Mouse (Mus musculus): Measurements from ENCODE around the gene Dact3.

Dact3 gene

DNA sequence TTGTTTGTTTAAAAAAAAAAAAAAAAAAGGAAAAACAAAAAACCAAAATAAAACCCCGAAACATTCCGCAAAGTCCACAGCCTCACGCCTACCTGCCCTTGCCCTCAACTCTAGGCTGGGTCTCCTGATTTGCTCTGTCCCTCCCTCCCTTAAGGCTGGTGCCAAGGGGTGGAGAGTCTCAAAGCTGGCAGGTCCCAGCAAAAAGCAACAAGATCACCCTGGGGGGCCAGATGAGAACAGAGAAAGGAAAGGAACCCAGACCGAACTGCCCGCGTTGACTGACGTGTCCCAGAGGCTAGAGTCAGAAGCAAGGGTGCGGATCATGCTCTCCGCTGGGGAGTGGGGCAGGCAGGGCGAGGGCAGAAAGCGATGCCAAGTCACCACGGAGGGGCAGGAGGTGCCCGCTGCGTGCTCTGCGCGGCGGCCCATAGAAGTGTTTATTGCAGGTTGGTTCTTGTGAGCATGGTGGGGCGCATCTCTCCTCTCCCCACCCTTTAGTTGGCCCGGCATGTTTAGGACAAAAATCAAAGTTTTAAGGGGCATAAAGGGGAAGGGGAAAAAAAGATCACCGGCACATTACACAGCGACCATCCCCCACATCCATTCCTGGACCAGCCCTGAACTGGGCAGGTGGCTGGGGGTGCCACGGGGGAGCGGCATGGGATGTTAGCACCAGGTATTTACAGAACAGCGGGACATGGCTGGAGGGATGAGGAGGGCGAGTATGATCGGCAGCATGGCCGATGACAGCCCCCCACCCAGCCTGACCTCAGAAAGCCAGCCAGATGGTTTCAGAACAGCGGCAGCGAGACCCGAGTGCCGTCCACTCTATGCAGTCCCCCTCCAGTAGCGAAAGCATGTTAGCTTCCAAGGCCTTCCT, 40.6 kb downstream of the Dact3 start:
- DNase-seq (ENCODE audit: extremely low spot score, low spot score): no peak

DNA sequence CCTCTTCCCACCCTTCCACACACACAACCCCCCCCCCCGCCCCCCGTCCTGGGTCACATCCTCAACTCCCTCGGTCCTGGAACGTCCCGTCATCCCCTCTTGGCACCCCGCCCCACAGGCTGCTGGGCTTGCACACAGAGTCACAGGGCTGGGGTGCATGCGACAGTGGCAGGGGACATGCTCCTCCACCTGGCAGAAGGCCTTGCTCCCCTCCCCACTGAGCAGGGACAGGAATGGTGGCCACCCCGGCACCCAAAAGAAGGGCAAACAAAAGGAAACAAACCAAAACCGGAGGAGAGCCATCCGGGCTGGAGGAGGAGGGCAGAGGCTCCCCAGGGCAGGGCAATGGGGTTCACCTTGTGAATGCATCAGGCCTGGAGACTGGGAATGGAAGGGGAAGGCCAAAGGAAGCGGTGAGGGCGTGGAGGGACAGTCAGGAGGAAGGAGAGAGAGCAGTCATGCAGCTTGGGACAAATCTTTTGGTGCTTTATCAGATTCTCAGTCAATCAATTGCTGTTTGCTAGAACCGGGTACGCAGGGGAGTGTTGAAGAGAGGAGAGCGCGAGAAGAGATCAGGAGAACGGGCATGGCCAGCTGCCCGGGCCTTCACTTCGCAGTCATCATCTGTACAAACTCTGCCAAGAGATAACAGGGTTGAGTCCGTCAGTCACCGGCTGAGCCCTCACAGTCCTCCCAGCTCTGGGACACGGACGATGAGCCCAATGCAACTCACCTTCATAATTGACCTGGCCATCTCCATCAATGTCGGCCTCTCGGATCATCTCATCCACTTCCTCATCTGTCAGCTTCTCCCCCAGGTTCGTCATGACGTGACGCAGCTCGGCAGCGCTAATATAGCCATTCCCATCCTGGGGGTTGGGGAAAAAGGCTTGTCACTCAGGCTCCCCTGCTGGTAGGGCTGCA, 41.5 kb downstream of the Dact3 start:
- no peak for DNase-seq (ENCODE audit: extremely low spot score, low spot score)

DNA sequence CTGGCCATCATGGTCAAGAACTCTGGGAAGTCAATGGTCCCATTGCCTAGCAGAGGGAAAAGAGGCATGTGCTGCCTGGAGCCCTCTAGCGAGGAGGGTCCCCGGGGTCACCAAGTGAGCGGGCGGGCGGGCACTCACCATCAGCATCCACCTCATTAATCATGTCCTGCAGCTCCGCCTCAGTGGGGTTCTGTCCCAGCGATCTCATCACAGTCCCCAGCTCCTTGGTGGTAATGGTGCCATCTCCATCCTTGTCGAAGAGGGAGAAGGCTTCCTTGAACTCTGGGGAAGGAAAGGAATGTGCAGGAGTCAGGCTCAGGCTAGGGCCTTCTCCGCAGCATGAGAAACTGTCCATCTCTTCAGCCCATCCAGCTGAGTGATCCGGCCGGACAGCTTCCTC, 42.3 kb downstream of the Dact3 start:
- no peak for DNase-seq (ENCODE audit: extremely low spot score, low spot score)

DNA sequence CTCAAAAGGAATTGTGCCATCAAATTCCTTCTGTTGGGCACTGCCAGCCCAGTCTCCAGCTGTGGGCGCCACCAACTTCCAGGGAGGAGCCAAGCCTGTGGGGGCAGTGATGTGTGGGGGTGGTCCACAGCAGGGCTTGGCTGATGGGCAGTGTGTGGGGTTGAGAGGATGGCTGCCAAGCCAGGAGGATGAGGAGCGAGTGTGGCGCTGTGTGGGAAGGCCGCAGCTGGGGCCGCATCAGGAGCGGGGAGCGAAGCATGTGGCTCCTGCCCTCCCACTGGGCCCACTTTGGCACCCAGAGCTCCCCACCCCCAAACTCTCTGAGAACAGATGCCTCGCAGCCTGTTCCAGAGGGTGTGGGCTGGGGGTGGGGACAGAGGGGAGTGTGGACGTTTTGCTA, 42.9 kb downstream of the Dact3 start:
- no peak for DNase-seq (ENCODE audit: extremely low spot score, low spot score)

DNA sequence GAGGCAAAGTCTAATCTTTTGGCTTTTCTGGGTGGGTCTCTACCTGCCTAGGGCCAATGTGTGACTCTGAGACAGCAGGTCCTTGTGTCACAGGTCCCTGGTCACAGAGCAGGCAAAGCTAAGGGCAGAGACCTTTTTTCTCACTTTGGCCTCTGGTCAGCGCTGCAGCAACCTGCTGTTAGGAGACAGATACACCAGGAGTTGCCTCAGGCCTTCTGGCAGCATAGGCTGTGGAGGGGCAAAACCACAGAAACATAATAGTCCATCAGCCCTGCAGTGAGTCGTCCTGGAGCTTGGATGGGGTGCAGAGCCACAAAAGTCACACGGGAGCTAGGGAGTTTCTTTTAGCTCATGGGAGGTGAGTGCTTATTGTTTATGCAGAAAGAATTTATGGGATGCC, 43.6 kb downstream of the Dact3 start:
- DNase-seq (ENCODE audit: extremely low spot score, low spot score): no peak

DNA sequence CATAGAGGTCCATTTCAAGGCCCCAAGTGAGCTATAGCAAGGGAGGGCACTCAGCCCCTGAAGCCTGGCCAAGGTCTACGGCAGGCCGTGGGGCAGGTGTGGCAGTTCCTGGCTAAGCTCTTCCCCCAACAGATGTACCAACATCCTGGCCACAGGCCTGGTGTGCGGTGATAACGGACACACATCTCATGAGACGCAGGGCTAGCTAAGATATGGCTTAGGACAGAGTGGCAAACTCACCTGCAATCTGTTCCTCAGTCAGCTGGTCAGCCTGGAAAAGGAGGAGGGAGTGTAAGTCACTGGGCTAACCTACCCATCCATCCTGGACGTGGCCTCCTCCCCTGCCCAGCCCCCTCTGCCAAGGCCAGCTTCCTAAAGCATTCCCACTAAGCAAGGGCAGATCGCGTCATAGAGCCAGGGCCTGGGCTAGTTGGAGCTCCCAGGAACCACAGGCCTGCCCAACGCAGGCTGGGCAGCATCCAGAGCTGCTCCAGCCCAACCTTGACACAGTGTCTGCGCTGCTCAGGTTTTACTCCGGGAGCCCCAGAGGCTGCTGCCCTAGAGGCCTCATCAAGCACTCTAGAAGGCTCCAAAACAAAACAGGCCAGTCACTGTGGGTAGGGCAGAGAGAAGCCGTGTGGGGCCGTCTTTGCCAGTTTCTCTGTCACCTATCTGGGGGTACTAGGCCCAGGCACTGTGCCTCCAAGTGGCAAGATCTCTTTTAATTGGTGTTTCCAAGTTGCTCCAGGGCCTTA, 44.5 kb downstream of the Dact3 start:
- DNase-seq (ENCODE audit: extremely low spot score, low spot score): no peak

DNA sequence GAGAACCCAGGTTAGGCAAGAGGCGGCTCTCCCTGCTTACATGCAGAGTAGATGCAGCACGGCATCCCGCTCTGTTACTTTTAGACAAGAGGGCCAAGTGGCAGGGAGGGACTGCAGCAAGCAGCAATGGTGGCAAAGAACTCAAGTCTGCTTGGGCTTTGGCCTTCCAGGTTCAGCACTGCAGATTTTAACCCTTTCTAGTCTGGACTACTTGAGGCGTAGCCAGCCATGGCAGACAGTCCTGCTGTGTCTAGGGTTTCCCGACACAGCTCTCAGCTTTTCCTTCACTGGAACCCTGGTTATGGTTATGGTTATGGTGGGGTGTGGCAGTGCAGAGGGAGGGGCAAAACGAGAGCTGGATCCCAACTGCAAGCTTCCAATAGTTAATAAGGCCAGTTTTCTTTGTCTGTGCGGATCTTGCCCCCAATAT, 45.0 kb downstream of the Dact3 start:
- DNase-seq (ENCODE audit: extremely low spot score, low spot score): no peak

DNA sequence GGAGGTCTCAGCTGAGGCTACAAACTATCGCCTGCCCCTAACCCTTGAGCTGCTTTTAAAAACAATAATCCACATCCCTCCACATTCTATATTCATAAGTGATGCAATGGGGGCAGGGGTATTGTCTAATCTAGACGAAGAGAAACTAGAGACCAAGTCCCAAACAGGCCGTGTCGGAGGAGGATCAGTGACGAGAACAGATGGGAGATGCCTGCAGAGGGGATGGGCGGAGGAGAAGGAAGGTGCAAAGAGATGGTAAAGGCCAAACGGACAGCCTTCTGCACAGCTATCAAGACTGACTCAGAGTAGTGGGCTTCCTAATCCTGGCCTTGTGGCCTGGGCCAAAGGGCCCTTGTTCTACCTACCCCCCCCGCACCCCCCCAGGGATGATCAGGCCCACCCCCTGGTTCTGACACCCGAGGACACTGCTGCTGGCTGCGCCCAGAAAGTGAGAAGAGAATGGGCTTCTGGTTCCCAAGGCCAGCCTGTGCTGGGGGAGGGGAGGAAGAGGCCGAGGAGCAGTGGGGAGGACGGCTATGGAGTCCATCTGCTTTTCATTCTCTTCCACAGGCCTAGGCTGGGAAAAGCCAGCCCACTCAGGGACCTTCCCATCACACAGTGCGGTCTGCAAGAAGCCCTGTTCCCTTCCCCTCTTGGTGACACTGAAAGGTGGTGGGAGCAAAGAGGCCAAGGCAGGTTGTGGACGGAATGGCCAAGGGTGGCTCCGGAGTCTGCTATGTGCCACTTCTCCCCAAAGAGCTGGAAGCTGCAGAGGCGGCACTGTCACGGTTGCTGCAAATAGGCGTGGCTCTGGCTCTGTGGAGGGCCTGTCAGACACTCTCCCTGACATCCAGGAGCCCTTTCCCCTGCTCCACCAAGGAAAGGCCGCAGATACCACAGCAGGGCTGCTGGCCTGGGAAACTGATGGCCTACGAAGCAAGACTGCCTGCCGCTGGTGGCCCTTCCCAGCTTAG, 46.0 kb downstream of the Dact3 start:
- peak; percentile 51 for DNase-seq (ENCODE audit: extremely low spot score, low spot score)

DNA sequence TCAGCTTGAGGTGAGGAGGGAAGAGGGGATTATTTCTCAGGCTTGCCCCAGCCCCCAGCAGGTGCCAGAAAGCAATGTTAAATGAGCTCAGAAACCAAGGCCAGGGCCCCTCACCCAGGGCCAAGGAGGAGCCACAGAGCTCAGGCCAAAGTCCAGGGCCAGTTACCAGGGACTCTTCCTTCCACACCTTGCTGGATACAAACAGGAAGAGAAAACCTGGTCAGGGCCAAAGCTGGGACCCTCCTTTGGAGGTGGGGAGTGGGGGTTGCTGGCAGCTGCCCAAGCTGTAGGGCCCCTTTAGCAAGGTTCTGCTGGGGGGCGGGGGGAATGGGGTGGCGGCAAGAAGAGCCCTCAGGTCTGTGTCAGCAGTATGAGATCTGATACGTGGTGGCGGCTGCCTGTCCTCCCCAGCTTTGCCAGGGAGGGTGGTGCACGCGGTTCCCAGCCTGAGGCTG, 46.8 kb downstream of the Dact3 start:
- no peak for DNase-seq (ENCODE audit: extremely low spot score, low spot score)

DNA sequence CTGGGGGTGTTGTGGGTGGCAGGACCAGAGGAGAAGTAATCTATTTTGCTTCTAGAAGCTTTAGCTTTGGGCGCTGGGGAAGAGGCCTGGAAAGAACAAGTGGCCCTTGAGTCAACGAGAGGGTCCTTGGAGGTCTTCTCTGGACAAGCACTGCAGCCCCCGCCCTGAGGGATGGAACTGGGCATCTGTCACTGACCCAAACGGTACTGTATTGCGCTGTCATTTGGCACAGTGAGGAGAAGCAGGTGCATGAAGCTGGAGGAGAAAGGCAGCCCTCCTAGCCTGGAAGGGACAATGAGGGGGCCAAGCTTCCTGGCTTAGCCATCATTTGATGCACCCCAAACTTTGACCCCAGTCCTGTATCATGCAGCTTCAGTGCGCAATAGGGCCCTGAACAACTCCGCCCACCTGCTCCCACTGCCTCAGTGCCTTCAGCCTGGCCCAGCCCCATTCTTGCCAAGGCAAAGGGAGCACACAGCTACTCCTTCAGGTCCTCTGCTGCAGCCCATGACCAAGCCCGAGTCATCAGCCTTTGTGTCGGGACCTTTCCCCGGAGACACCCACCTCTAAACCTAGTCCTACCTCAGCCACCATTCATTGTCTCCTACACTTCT, 47.4 kb downstream of the Dact3 start:
- no peak for DNase-seq (ENCODE audit: extremely low spot score, low spot score)

DNA sequence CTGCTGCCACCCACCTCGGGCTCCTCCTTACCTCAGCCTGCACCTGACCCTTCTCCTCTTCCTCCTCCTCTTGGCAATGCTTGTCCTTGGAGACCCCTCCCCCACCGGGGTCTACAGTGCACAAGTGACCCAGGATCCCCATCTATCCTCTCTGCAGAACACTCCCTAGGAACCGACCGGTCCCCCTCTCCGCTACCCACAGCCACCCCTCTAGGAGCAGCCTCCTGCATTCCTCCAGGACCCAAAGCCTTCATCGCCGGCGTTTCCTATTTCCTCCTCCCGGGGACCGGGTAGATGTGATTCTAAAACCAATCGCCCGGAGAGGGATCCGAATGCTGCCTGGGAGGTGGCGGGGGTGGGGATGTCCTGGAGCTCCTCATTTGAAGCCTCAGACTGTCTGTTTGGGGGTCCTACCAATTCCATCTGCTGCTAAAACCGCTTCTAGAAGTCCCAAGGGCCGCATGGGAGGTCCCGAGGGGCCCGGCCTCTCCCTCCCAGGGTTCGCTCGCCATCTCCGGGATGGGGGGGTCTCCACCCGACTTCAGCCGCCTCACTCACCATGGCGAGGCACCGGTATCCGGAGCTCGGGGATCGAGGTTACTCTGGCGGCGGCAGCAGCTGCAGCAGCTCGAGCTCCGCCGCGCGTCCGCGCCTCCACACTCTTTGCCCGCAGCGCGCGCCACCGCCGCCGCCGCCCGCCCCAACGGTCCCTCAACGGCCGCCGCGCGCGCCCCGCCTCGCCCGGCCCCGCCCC, 48.3 kb downstream of the Dact3 start:
- no peak for DNase-seq (ENCODE audit: extremely low spot score, low spot score)

DNA sequence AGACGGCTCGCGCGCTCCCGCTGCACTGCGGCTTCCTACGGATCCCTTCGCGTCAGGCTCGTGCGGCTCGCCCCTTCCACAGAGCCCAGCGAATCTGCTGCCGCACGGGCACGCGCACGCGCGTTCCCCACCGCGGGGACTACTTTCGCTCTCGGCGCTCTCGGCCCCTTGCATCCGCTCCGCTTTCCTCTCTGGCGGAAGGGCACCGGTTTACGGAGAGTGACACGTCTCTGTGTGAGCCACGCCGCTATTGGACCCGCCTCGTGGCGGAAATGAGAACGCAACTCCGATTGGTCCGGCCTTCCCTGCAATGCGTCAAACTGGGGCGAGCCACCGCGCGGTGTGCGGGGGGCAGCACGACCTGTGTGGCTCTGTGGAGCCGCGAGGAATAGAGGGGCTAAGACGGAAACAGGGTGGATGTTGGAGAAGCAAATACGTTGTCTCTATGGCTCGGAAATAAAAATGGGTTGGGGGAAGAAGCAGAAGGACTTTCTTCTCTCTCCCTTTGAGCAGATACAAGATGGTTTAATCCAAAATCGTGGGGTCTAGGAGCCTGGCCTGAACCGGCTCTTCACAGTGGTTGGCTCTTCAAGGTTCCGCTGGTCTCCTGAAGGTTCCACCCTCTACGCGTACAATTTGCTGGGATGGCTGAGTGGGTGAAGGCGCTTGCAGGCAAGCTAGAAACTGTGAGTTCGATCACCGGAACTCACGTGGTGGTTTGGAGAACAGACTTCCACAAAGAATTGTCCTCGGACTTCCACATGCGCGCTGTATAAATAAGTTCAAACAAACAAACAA, 49.1 kb downstream of the Dact3 start, which contains the start of gene Calm3:
Gene Calm3, minus strand, starts transcription at position 78 of the 798 bp plus-strand sequence.
- peak; percentile 100 for DNase-seq (ENCODE audit: extremely low spot score, low spot score)

DNA sequence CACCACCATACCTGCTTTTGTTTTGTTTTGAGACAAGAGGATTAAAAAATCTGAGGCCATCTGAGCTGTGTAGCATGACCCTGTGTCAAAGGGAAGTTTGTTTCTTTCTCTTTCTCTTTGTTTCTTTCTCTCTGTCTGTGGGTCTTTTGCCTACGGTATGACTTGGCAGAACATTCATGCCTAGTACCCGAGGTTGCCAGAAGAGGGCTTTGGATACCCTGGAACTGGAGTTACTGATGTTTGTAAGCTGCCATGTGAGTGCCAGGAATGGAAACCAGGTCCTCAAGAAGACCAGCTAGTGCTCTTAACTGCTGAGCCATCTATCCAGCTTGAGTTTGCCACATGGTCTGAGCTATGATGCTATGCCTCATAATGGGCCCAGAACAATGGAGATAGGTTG, 53.2 kb downstream of the Dact3 start:
- DNase-seq (ENCODE audit: extremely low spot score, low spot score): no peak

DNA sequence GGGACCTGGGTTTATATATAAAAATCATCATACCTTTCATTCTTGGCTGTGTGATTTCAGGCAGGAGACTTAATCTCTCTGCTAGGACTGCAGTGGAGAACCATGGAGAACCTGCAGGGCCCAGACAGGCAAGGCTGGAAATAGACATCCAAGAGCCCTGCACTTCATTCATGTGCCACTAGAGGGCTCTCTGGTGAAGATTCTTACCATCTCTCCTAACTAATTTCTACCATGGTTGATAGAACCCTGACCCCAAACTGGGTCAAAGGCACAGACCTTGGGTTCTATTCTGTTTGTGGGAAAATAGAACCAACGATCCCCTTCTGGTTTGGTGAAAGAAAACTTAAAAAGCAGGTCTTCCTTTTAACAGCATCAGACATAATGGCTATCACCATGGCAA, 55.7 kb downstream of the Dact3 start:
- peak; percentile 73 for DNase-seq (ENCODE audit: extremely low spot score, low spot score)

DNA sequence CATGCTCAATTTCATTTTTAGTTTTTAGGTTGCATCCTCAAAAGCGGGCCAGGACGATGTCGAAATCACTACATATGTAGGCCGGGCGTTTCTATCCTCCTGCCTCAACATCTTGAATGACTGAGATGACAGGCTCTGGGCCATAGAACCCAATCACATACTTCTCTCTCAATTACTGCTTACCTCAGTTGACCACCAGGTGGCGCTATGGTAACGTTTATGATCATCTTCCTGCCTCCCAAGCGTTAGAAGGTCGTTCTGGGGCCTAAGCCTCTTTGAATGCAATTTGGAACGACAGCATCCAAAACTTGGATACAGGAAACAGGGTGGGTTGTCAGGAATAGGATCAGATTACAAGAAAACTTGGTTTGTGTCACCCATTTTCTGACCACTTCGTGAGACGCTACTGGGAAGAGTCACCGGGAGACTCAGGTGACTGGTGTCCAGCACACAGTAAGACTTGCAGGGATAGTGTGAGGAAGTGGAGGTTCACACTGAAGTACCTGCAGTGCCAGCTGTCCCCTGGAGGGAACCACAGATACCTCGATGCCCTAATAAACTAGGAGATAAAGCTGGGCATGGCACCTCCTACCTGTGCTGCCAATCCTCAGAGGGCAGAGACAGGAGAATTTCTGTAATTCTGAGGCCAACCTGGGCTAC, 57.0 kb downstream of the Dact3 start:
- DNase-seq (ENCODE audit: extremely low spot score, low spot score): peak; percentile 88

DNA sequence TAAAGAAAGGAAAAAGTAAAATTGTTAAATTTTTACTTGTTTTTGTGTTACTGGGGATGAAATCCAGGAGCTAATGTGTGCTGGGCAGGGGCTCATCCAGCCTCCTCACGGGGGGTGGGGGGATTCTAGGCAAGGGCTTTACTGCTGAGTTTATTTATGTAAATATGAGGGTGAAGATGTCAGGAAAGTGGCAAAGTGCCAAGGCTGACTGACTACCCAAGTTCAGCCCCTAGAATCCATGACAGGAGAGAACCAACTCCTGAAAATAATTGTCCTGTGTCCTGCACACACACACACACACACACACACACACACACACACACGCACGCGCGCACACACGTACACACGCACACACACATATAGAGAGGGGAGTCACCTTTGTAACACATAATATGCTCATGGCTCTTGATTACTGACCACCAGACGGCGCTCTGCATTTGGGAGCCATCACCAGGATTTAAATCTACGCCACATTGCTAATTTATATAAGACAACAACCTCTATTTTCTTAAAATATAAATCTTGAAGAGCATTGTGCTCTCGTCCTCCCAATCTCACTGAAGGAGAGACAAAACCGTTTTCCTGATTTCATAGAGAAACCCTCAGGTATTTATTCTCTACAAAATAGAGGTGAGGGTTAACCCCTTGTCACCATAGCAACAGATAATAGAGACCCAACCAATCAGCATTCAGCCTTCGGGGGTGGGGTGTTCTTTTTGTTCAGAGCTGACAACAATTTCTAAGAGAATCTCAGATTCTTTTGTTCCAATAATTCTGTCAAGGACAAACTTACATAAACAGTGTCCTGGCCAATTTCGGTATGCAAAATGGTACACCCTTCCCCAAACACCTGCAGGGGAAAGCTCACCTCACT, 57.8 kb downstream of the Dact3 start:
- no peak for DNase-seq (ENCODE audit: extremely low spot score, low spot score)

Measured in neural tube, embryonic 10.5 days (tissue).